Mouse (Mus musculus) CD4-positive, CD25-positive, alpha-beta regulatory T cell, adult 2 months (primary cell): ENCODE measurements around the gene Pak6.

Experiments
- DNase-seq: peaks from one replicate; pipeline ENCODE4 v3.0.0-alpha.2; 2012; ENCODE audit warnings: low read depth, low spot score

The Pak6 gene

DNA sequence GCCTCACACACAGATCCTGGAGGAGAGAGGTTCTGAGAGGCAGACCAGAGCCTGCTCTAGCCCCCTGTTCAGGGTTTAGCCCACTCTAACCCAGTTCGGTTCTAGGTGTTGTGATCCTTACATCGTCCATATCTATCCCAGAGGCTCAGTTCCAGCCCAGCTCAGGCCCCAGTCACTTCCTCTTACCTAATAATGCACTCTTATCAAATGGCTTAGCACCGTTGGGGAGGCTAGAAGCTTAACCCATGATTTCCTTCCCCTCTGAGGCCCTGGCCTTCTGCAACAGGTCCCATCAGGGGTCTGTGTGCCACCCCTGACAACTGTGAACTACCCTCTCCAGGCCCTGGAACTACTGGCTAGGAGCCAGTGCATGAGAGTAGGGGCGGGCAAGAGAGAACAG, 66.1 kb downstream of the Pak6 start:
- no peak for DNase-seq

DNA sequence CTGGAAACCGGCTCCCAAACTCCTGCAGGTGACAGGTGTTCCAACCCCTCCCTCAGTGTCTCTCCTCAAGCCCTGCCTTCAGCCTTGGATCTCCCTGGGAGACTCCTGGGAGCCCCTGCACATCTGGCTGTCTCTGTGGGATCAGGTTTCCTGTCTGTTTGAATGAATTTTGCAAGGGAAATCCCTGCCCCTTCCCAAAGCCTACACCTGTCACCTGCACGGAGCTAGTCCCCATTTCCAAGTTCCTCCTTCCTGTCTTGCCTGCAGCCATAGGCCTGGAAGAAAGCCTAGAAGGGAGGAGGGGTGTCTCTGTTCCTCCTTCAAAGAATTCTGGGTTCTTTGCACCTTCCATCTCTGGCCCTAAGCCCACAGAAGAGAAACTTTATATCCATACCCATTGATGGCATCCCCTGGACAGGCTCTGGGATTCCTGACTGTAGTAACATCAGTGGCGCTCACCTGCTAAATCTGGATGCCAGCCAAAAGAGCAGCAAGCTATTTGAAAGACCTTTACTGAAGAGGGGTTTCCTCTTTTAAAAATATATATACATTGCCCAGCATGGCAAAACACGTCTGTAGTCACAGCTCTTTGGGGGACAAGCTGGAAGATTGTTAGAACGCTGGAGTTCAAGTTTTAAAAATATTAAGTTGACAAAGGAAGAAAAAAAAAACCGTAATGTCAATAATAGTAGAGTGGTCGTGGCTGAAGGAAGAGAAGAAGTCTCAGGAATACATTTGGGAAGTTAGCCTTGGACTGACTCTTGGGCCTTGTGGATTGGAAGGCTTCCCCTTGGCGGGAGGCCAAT, 66.9 kb downstream of the Pak6 start:
- no peak for DNase-seq

DNA sequence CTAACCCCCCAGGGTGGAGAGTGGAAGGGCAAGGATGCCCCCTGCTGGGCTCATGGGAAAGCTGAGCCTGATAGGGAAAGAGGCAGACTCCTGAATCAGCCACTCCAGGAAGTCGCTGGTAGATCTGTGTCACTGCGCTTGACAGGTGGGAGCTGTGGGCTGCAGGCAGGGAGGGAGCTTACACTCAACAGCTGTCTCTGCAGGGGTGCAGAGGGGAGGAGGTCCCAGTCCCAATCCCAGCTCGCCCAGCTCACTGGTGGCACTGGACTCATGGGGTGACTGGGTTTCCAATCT, 67.5 kb downstream of the Pak6 start:
- DNase-seq: peak; percentile 66

GRCm38 (mm10) chr2:118731981-118732380, 68.9 kb downstream of the Pak6 start:
- no peak for DNase-seq

DNA sequence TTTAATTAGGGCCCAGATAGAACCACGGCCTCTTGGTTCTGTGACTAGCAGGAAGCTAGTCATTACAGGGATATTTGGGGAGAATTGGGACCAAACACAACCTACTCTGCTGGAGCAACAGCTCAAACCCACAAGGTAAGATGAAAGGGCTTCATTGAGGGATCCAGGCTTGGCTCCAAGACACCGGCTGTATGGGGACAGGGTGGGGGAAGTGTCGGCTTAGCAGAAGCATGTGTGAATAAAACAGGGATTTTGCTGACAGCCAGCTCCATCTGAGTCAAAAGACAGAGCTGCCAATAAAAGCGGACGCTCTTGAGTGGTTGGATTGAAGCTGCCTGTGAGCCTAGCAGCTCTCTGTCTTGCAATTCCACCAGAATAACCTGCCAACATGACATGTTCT, 70.2 kb downstream of the Pak6 start:
- DNase-seq: no peak

DNA sequence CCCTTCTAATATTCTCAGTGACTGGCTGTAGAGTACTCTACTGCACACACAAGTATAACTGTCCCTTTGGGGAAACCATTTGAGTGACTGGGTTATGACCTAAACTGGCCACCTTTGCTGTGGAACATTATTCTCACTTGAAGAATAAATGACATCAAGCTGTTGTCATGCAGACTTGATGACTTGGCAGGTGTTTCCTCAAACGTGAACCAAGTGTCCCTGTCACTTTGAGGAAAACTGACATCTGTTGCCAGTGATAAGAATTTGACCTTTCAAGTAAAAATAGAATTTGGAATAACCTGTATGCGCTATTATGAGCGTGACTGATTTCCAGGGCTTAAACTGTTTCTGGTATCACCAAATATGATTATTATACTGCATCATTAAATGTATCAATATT, 77.2 kb downstream of the Pak6 start:
- no peak for DNase-seq

DNA sequence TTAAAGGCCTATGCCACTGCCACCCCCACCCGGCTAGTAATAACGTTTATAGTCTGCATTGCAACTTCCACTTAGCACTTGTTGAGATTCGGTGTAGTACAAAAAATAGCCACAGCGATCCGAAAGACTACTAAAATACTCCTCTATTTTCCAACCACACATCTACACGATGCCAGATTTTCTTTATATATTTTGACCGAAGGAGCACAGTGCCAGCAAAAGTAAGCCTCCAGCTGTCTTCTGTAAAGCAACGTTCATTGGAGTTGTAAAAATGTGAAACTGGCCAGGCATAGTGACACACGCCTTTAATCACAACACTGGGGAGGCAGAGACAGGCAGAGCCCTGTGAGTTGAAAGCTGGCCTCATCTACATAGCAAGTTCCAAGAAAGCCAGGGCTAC, 78.1 kb downstream of the Pak6 start:
- DNase-seq: no peak

GRCm38 (mm10) chr2:118743261-118743943, 80.3 kb downstream of the Pak6 start:
- peak; percentile 77 for DNase-seq

DNA sequence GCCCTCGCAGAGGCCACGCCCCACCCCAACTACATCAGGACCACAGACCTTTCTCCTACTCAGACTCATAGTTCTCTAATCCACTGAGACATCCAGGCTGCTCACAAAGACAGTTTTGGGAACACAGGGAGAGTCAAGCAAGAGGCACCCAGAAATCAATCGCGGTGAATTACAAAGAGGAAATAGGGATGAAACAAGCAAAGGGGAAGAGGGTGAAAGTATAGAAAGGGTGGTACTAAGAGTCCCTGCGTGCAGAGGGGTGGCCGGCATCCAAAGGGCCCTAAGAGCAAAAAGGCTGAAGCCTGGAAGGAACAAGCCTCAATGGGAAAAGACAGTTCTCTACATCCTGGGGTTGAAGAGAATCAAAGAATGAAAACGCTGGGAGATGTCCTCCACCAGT, 81.5 kb downstream of the Pak6 start:
- DNase-seq: no peak

- peak; percentile 89 for DNase-seq
Observed at GRCm38 (mm10) chr2:118745232-118745884, 82.3 kb downstream of the Pak6 start, which contains the start of gene Inafm2. Gene Inafm2, plus strand, starts transcription at chr2:118745758.

DNA sequence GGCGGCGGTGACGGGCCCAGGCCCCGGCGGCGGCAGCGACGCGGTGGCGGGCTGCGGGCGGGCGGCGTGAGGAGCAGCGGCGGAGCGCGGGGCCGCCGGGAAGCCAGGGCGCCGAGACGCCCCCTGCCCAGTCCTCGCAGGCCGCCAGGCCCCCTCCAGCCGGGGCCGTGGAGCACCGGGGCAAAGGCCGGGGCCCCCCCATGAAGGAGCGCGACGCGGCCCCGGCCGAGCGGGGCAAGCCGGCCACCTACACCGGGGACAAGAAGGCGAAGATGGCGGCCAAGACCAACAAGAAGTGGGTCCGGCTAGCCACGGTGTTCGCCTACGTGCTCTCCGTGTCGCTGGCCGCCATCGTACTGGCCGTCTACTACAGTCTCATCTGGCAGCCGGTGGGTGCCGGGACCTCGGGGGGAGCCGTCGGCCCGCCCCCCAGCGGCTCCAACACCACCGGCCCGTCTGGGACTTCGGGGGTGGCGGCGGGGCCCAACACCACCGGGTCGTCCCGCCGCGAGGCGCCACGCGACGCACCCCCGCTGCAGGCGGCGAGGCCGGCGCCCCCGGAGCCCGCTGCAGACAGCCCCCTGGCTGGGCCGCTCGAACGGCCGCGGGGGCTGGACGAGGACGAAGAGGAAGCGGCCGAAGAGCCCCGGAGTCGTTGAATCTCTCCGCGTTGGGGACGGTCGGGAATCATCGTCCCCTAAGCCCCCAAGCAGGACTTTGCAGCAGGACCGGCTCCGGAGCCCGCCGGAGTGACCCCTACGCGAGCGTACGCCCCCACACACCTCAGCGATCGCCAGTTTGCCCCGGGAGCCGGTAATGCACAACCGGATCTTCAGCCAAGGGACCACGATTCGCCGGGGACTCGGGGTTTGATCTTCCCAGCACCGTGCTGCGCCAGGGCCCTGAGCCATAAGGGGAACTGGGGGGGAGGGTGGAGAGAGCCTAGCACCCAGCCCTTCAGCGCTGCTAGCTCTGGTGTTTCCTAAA, 83.1 kb downstream of the Pak6 start:
- DNase-seq: peak; percentile 58

DNA sequence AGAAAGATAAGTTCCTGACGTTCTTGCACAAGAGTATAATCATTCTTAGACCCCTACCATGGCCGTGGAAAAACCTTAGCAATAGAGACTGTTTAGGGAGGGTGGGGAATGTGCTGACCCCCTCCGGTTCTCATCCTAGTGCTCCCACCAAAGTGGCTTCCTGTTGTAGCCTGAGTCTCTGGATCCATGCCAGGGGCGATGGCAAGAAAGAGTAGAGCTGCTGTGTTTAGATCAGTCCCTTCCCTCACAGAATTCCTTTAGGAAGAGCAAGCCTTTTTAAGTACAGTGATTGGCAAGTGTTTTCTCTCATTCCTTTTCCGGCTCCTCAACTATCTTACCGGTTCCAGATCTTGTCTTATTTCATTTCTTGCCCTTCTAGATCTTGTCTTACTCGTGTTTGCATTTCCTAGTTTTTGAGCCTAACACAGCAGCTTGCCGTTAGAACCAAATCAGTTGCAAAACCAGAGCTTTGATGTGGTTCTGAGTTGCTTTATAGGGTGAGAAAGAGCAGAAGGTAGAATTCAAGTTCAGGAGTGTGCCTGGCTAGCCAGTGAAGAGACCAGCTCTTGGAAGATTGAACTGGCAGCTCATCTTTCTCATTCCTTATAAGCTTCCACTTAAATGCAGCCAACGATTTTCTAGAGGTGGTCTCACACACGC, 84.3 kb downstream of the Pak6 start:
- DNase-seq: peak; percentile 58
